Mouse (Mus musculus) ES-E14 (cell line): ENCODE data around the gene Fam189a2.

ENCODE experiments used
- MAFK ChIP-seq: IDR thresholded peaks from 2 replicates; pipeline ENCODE4 v1.6.1; 2014; ENCODE audit warnings: mild to moderate bottlenecking, low read depth, low read length, inconsistent platforms; ENCODE audit not compliant: insufficient read depth
- ZC3H11A ChIP-seq: IDR thresholded peaks from 2 replicates; pipeline ENCODE4 v1.6.1; 2012; ENCODE audit warnings: low read depth, mild to moderate bottlenecking, inconsistent platforms, low read length, borderline replicate concordance
- ZNF384 ChIP-seq: IDR thresholded peaks from 2 replicates; pipeline ENCODE4 v1.6.1; 2012; ENCODE audit warnings: low read depth, low read length, inconsistent platforms

DNA sequence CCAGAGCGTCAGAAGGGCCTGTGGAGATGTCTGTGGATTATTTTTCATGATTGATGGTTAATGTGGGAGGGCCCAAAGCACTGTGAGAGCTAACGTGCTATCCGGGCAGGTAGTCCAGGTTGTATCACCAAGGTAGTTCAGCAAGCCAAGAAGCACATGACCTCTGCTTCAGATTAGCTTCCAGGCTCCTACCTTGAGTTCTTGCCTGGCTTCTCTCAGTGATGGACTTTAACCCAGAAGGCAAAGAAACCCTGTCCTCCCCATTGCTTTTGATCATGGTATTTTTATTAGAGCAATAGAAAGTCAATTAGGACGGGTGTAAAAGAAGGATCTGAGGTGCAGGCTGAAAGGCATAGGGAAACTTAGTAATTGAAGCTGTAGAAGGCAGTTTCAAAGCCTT is 32.8 kb upstream of the Fam189a2 start:
- TF ChIP-seq ZC3H11A (no peak), MAFK (no peak), ZNF384 (no peak)
